Mouse (Mus musculus): ENCODE measurements at regions not wholly inside any gene's neighbourhood (a gene's known extent, or its start where the extent isn't known, plus 50 kb on each side); places are given as distances from the start of the nearest gene placed in this dataset.

DNA sequence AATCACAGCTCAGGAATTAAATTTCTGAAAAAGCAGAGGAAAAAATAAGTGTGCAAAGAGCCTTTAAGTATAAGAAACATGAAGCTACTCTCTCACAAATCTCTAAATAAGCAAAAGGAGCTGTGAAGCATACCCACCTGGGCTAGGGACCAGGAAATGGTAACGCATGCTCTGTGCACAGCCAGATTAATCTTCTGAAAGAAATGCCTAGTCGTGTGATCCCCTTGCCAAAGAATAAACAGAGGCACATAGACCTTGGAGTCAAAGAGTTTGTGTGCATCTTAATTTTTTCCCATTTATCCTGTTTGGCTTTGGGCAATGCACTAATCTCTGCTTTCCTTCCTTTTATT lies 338.2 kb upstream of the Sel1l start:
- H3K4me3 ChIP-seq = no peak overlapping the region
- no peaks in the 10 kb centered on the region for H3K36me3 ChIP-seq (ENCODE audit: control insufficient read depth, insufficient read depth)
- H3K4me2 ChIP-seq (ENCODE audit: low read depth) = no peak overlapping the region
- H3ac ChIP-seq (ENCODE audit: control insufficient read depth, insufficient read length) = no peak overlapping the region
- TF ChIP-seq SRF (IDR thresholded peaks at IDR 0.05; ENCODE audit: control insufficient read depth, insufficient read length, low read depth) (no peak), USF1 (IDR thresholded peaks at IDR 0.05; ENCODE audit: low read depth) (no peak), TCF12 (IDR thresholded peaks at IDR 0.05; ENCODE audit: insufficient read depth, poor library complexity, severe bottlenecking) (no peak), MYOD1 (IDR thresholded peaks at IDR 0.05; ENCODE audit: control insufficient read depth in 1 of 3, insufficient read length in 2 of 3, low read depth in 2 of 3) (no peak), POLR2AphosphoS2 (IDR thresholded peaks at IDR 0.05; ENCODE audit: insufficient read length, low read depth) (no peak), CEBPB (IDR thresholded peaks at IDR 0.05; ENCODE audit: insufficient read depth, poor library complexity, severe bottlenecking) (no peak), MYOG (IDR thresholded peaks at IDR 0.05; ENCODE audit: control insufficient read depth in 1 of 3, insufficient read depth in 1 of 3, insufficient read length in 2 of 3, low read depth in 2 of 3) (no peak), MAX (IDR thresholded peaks at IDR 0.05; ENCODE audit: low read depth) (no peak), TCF3 (IDR thresholded peaks at IDR 0.05; ENCODE audit: insufficient read length, low read depth) (no peak), REST (IDR thresholded peaks at IDR 0.05; ENCODE audit: insufficient read depth, insufficient read length) (no peak), POLR2A (IDR thresholded peaks at IDR 0.05; ENCODE audit: insufficient read length, low read depth) (no peak), E2F4 (IDR thresholded peaks at IDR 0.05; ENCODE audit: insufficient read depth) (no peak)
- no peaks in the 10 kb centered on the region for H3K79me2 ChIP-seq (ENCODE audit: control insufficient read depth, insufficient read depth)
- no peaks in the 10 kb centered on the region for H3K27me3 ChIP-seq (ENCODE audit: control insufficient read depth, insufficient read depth, insufficient read length)

DNA sequence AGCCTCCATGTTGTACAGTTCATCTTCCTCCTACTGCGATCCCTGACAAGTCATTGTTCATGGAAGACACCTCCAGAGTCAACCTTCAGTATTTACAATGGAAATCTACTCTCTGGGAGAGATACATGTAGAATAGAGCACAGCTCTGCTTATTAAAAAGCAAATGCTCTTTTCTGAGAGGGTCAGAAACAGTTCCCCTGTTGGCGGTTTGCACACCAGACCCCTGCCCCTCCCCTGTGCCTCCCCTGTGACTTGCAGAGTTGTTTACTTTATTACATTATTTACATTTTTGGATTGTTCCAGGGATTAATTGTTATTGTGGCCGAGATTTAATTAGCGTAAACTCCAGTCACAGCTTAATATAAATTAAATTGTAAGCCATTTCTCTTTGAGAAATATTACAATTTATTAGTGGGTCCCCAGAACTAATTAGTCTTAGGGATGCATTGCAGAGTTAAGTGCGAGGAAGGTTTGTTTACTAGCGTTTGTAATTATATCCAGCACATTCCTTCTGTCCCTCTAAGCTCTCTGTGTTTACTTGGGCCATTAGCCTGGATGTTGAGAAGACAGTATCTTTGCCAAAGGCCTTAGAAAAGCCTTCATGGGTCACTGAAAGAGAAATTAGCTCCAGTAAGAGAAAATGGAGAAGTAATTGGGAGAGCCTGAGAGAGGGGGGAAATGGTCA lies 337.6 kb upstream of the Sel1l start:
- H3K4me2 ChIP-seq (ENCODE audit: low read depth) = no peak overlapping the region
- no peak overlapping the region for H3K4me3 ChIP-seq
- no peaks in the 10 kb centered on the region for H3K36me3 ChIP-seq (ENCODE audit: control insufficient read depth, insufficient read depth)
- H3K79me2 ChIP-seq (ENCODE audit: control insufficient read depth, insufficient read depth) = no peaks in the 10 kb centered on the region
- H3K27me3 ChIP-seq (ENCODE audit: control insufficient read depth, insufficient read depth, insufficient read length) = no peaks in the 10 kb centered on the region
- TF ChIP-seq USF1 (IDR thresholded peaks at IDR 0.05; ENCODE audit: low read depth) (no peak), MAX (IDR thresholded peaks at IDR 0.05; ENCODE audit: low read depth) (no peak), POLR2AphosphoS2 (IDR thresholded peaks at IDR 0.05; ENCODE audit: insufficient read length, low read depth) (no peak), MYOD1 (IDR thresholded peaks at IDR 0.05; ENCODE audit: control insufficient read depth in 1 of 3, insufficient read length in 2 of 3, low read depth in 2 of 3) (no peak), TCF12 (IDR thresholded peaks at IDR 0.05; ENCODE audit: insufficient read depth, poor library complexity, severe bottlenecking) (no peak), TCF3 (IDR thresholded peaks at IDR 0.05; ENCODE audit: insufficient read length, low read depth) (no peak), CEBPB (IDR thresholded peaks at IDR 0.05; ENCODE audit: insufficient read depth, poor library complexity, severe bottlenecking) (no peak), E2F4 (IDR thresholded peaks at IDR 0.05; ENCODE audit: insufficient read depth) (no peak), SRF (IDR thresholded peaks at IDR 0.05; ENCODE audit: control insufficient read depth, insufficient read length, low read depth) (no peak), POLR2A (IDR thresholded peaks at IDR 0.05; ENCODE audit: insufficient read length, low read depth) (no peak), REST (IDR thresholded peaks at IDR 0.05; ENCODE audit: insufficient read depth, insufficient read length) (no peak), MYOG (IDR thresholded peaks at IDR 0.05; ENCODE audit: control insufficient read depth in 1 of 3, insufficient read depth in 1 of 3, insufficient read length in 2 of 3, low read depth in 2 of 3) (no peak)
- no peak overlapping the region for H3ac ChIP-seq (ENCODE audit: control insufficient read depth, insufficient read length)

DNA sequence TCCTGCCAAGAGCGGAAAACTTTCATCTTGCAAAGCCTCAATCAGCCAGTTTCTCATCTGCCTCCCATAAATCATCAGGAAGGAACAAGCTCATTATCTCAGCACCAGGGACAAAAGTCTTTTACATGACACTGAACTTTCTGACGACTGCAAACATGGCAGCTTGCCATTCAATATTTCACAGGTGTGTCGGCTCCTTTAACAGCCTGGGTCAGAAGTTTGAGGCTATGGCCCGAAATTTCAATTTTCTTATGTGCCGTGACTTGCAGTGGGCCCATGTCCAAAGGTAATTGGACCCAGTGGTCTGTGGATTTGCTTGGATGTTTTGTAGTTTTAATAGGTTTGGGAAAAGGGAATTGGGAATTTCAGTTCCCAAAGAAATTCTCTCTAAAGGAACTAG lies 330.3 kb upstream of the Sel1l start:
- H3K79me2 ChIP-seq (ENCODE audit: control insufficient read depth, insufficient read depth) = no peaks in the 10 kb centered on the region
- no peak overlapping the region for H3K4me2 ChIP-seq (ENCODE audit: low read depth)
- no peak overlapping the region for H3K4me3 ChIP-seq
- no peak for TF ChIP-seq TCF12 (IDR thresholded peaks at IDR 0.05; ENCODE audit: insufficient read depth, poor library complexity, severe bottlenecking)
- no peak for TF ChIP-seq POLR2AphosphoS2 (IDR thresholded peaks at IDR 0.05; ENCODE audit: insufficient read length, low read depth)
- TF ChIP-seq USF1 (IDR thresholded peaks at IDR 0.05; ENCODE audit: low read depth) = no peak
- no peak for TF ChIP-seq MAX (IDR thresholded peaks at IDR 0.05; ENCODE audit: low read depth)
- TF ChIP-seq SRF (IDR thresholded peaks at IDR 0.05; ENCODE audit: control insufficient read depth, insufficient read length, low read depth) = no peak
- no peak for TF ChIP-seq TCF3 (IDR thresholded peaks at IDR 0.05; ENCODE audit: insufficient read length, low read depth)
- no peak for TF ChIP-seq REST (IDR thresholded peaks at IDR 0.05; ENCODE audit: insufficient read depth, insufficient read length)
- no peak for TF ChIP-seq MYOD1 (IDR thresholded peaks at IDR 0.05; ENCODE audit: control insufficient read depth in 1 of 3, insufficient read length in 2 of 3, low read depth in 2 of 3)
- TF ChIP-seq POLR2A (IDR thresholded peaks at IDR 0.05; ENCODE audit: insufficient read length, low read depth) = no peak
- TF ChIP-seq MYOG (IDR thresholded peaks at IDR 0.05; ENCODE audit: control insufficient read depth in 1 of 3, insufficient read depth in 1 of 3, insufficient read length in 2 of 3, low read depth in 2 of 3) = no peak
- H3K36me3 ChIP-seq (ENCODE audit: control insufficient read depth, insufficient read depth) = no peaks in the 10 kb centered on the region
- no peaks in the 10 kb centered on the region for H3K27me3 ChIP-seq (ENCODE audit: control insufficient read depth, insufficient read depth, insufficient read length)
- H3ac ChIP-seq (ENCODE audit: control insufficient read depth, insufficient read length) = no peak overlapping the region

DNA sequence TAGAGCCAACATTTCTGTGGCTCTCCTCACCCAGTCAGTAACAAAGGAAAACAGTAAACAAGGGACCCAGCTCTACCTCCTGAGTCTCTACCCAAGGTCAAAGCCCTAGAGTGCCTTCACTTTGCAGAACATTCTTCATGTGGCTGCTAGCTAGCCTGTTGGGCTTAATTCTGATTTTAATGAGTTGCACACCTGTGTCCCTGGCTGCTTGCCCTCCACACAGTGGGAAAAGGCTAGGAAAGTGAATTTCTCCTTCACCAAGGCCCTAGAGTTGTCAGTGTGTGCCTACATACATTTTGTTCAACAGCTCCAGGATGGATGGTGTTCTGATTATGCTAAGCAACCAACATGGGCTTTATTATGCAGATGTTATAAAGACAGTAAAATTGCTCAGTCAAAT lies 307.8 kb upstream of the Sel1l start:
- Histone ChIP-seq H3K79me2 (ENCODE audit: control insufficient read depth, insufficient read depth) (no peaks in the 10 kb centered on the region), H3K4me3 (no peak overlapping the region), H3K27me3 (ENCODE audit: control insufficient read depth, insufficient read depth, insufficient read length) (no peaks in the 10 kb centered on the region), H3K4me2 (ENCODE audit: low read depth) (no peak overlapping the region), H3ac (ENCODE audit: control insufficient read depth, insufficient read length) (no peak overlapping the region), H3K36me3 (ENCODE audit: control insufficient read depth, insufficient read depth) (no peaks in the 10 kb centered on the region)
- no peak for TF ChIP-seq MYOD1 (IDR thresholded peaks at IDR 0.05; ENCODE audit: control insufficient read depth in 1 of 3, insufficient read length in 2 of 3, low read depth in 2 of 3)
- TF ChIP-seq REST (IDR thresholded peaks at IDR 0.05; ENCODE audit: insufficient read depth, insufficient read length) = no peak
- no peak for TF ChIP-seq SRF (IDR thresholded peaks at IDR 0.05; ENCODE audit: control insufficient read depth, insufficient read length, low read depth)
- no peak for TF ChIP-seq CEBPB (IDR thresholded peaks at IDR 0.05; ENCODE audit: insufficient read depth, poor library complexity, severe bottlenecking)
- no peak for TF ChIP-seq POLR2AphosphoS2 (IDR thresholded peaks at IDR 0.05; ENCODE audit: insufficient read length, low read depth)
- no peak for TF ChIP-seq MAX (IDR thresholded peaks at IDR 0.05; ENCODE audit: low read depth)
- no peak for TF ChIP-seq TCF12 (IDR thresholded peaks at IDR 0.05; ENCODE audit: insufficient read depth, poor library complexity, severe bottlenecking)
- no peak for TF ChIP-seq POLR2A (IDR thresholded peaks at IDR 0.05; ENCODE audit: insufficient read length, low read depth)
- TF ChIP-seq USF1 (IDR thresholded peaks at IDR 0.05; ENCODE audit: low read depth) = no peak
- TF ChIP-seq TCF3 (IDR thresholded peaks at IDR 0.05; ENCODE audit: insufficient read length, low read depth) = no peak
- no peak for TF ChIP-seq E2F4 (IDR thresholded peaks at IDR 0.05; ENCODE audit: insufficient read depth)
- no peak for TF ChIP-seq MYOG (IDR thresholded peaks at IDR 0.05; ENCODE audit: control insufficient read depth in 1 of 3, insufficient read depth in 1 of 3, insufficient read length in 2 of 3, low read depth in 2 of 3)
